Mouse (Mus musculus) forebrain, embryonic 11.5 days (tissue): Measurements from ENCODE around the gene Tns2. TPM values are rescaled to one million over a fixed set of nuclear protein-coding genes. Genes with fewer than 3 reads are reported as not detected.

Experiments used
- ATAC-seq: fragments of 200-750 bp; cut with Nextera tagmentation; replicated peaks from 2 replicates; pipeline ENCODE4 v1.8.0; 2017; ENCODE audit warnings: moderate TSS enrichment; ENCODE audit not compliant: low FRiP score
- DNase-seq: peaks from one replicate; pipeline ENCODE4 v3.0.0-alpha.2; 2017; ENCODE audit warnings: low spot score
- H3K27ac ChIP-seq: fragments of 300-500 bp; sonication (generic); 2 replicates; pipeline ENCODE4 v1.5.1; 2014; ENCODE audit warnings: low read depth, low read length
- H3K27me3 ChIP-seq: fragments of 300-500 bp; sonication (generic); 2 replicates; pipeline ENCODE4 v1.6.1; 2014; ENCODE audit warnings: mild to moderate bottlenecking, low read length, mixed read lengths; ENCODE audit not compliant: control insufficient read depth, insufficient read depth
- H3K36me3 ChIP-seq: fragments of 300-500 bp; sonication (generic); 2 replicates; pipeline ENCODE4 v1.6.1; 2014; ENCODE audit warnings: mild to moderate bottlenecking, low read length, moderate library complexity, mixed read lengths; ENCODE audit not compliant: control insufficient read depth, insufficient read depth
- H3K4me1 ChIP-seq: fragments of 300-500 bp; sonication (generic); replicated peaks from 2 replicates; pipeline ENCODE4 v1.6.1; 2014; ENCODE audit warnings: low read length, mixed read lengths; ENCODE audit not compliant: control insufficient read depth, insufficient read depth
- H3K4me2 ChIP-seq: fragments of 300-500 bp; sonication (generic); 2 replicates; pipeline ENCODE4 v1.6.1; 2014; ENCODE audit warnings: low read depth, mild to moderate bottlenecking, low read length, moderate library complexity, mixed read lengths; ENCODE audit not compliant: severe bottlenecking
- H3K4me3 ChIP-seq: fragments of 300-500 bp; sonication (generic); 2 replicates; pipeline ENCODE4 v1.5.1; 2014; ENCODE audit warnings: low read depth, low read length
- H3K9ac ChIP-seq: fragments of 300-500 bp; sonication (generic); 2 replicates; pipeline ENCODE4 v1.6.1; 2014; ENCODE audit warnings: low read length
- H3K9me3 ChIP-seq: fragments of 300-500 bp; sonication (generic); 2 replicates; pipeline ENCODE4 v1.6.1; 2016; ENCODE audit warnings: low read length, mixed read lengths; ENCODE audit not compliant: control insufficient read depth
- WGBS: fragments of 180-500 bp; shearing (Covaris S2); extraction: QIAGEN DNeasy Blood & Tissue Kit; methylation state at CpG from one replicate; pipeline ENCODE4 v1.1.7; 2014; 5-methylcytosine and 5-hydroxymethylcytosine counted together
- polyA plus RNA-seq: library from polyadenylated mRNA; unstranded; fragments of >200 nt; fragmentation: Nextera tagmentation; extraction: Ambion mirVana; gene quantifications from 2 replicates; pipeline ENCODE4 v1.2.1, GENCODE M21; 2014

Gene Tns2
- polyA plus RNA-seq, 1 experiment from 2014 or later: 10.5 TPM

DNA sequence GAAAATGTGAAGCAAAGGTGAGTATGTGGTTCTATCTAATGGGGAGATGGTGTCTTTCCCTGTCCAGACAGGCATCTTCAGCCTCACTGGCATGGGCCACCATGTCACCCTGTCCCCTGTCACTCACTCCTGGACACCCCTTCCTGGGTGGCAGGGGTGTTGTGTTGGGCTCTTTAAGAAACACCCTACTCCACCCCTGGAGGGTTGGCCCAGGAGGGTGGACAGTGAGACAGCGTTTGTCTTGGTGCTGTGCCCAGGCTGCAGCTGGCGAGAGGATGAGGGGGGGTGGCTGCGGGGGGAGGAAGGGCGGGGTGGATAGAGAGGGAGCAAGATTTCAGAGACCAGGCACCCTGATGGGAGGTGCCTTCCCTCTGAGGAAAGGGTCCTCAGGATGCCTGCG lies 5.1 kb downstream of the Tns2 start:
- no peak overlapping the region for H3K4me2 ChIP-seq
- DNase-seq: no peak
- ATAC-seq: no peak
- no peaks in the 10 kb centered on the region for H3K36me3 ChIP-seq
- no peaks in the 10 kb centered on the region for H3K9me3 ChIP-seq
- H3K27me3 ChIP-seq: peaks cover 30% of the 10 kb centered on the region
- H3K9ac ChIP-seq: no peak overlapping the region
- H3K27ac ChIP-seq: no peak overlapping the region
- H3K4me1 ChIP-seq: peaks cover 27% of the 10 kb centered on the region
- no peak overlapping the region for H3K4me3 ChIP-seq
- WGBS: 72% methylated on average over 5 of the region's 5 CpGs

DNA sequence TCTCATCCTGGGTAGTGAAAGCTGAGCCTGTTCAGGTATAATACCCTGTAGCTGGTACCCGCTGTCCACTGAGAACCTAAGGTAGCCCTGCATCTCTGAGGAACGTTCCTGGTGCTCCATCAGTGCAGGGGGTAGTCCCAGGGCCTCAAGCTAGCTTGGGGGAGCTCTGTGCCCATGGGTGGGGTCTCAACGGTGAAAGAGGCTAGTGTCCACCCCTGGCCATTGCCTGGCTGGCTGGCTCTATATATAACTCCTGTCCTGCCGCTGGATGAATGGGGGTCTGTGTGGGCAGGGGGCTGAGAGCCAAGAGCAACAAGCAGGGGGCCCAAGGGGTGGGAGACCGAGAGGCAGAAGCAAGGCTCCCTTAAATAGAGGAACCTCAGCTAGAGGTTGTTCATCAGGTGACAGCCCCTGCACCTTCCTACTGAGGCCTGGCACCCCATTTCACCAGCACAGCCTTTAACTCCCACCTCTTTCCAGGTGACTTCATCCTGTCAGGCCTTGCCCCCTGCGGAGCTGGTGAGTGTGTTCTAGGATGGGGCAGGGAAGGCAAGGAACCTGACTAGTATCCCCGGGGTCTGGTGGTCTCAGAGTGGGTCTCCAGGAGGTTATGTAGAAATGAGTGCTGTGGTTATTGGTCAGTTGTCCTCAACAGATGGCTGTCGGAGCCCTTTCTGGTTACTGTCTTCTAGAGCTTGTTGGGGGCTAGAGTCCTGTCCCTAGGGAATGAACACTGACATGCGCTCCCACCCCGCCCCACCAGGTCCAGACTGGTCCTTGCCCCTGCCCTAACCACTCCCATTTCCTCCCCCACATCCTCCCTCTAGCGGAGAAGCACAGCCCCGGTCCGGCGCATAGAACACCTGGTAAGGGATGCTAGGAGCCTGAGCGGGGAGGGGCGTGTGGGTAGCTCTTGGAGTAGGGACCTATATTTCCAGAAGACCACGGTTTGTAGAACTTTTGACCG lies 5.8 kb downstream of the Tns2 start:
- WGBS: 32% methylated on average over 17 of the region's 18 CpGs
- H3K36me3 ChIP-seq: no peaks in the 10 kb centered on the region

DNA sequence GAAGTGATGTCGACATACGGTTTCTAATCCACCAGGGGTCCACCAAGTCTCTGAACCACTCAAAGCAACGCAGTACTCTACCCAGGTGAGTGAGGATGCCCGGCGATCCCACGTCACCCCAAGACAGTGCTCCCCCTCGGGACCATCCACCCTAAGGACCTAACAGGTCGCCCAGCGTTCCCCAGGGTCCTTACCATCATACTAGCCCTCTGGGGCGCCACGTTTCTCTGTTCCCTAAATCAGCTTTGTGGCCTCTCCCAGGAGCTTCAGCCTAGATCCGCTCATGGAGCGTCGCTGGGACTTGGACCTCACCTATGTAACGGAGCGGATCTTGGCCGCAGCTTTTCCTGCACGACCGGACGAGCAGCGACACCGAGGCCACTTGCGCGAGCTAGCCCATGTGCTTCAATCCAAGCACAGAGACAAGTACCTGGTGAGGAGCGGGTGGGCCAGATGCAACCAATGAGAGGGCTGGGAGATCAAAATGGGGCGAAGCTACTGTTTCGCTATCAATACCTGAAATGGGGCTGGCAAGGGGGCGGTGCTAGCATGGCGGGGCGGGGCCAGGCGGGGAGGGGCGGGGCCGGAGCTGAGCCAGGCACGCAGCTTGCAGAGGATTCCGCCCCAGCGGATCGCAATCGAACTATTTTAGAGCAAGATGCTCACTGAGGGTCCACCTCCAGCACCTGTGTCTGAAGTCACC lies 6.7 kb downstream of the Tns2 start:
- no peaks in the 10 kb centered on the region for H3K36me3 ChIP-seq
- WGBS: 2% methylated on average over 38 of the region's 38 CpGs
- H3K27ac ChIP-seq: no peak overlapping the region
- ATAC-seq (no peak), DNase-seq (peak; percentile 78)
- H3K9me3 ChIP-seq: no peaks in the 10 kb centered on the region
- peaks cover 24% of the 10 kb centered on the region for H3K4me1 ChIP-seq
- H3K4me2 ChIP-seq: peak overlapping the region; percentile 59
- peak overlapping the region; percentile 33 for H3K4me3 ChIP-seq
- H3K9ac ChIP-seq: no peak overlapping the region
- H3K27me3 ChIP-seq: peaks cover 26% of the 10 kb centered on the region

More for the DNA sequence above, 5.8 kb downstream of the Tns2 start:
- Histone ChIP-seq H3K9ac (no peak overlapping the region), H3K4me3 (peak overlapping the region; percentile 33; the same call in 1 of the 2 replicates), H3K4me1 (peaks cover 26% of the 10 kb centered on the region), H3K27ac (no peak overlapping the region), H3K9me3 (no peaks in the 10 kb centered on the region), H3K27me3 (peaks cover 30% of the 10 kb centered on the region), H3K4me2 (peak overlapping the region; percentile 59; the same call in 1 of the 2 replicates)
- ATAC-seq: no peak
- no peak for DNase-seq

DNA sequence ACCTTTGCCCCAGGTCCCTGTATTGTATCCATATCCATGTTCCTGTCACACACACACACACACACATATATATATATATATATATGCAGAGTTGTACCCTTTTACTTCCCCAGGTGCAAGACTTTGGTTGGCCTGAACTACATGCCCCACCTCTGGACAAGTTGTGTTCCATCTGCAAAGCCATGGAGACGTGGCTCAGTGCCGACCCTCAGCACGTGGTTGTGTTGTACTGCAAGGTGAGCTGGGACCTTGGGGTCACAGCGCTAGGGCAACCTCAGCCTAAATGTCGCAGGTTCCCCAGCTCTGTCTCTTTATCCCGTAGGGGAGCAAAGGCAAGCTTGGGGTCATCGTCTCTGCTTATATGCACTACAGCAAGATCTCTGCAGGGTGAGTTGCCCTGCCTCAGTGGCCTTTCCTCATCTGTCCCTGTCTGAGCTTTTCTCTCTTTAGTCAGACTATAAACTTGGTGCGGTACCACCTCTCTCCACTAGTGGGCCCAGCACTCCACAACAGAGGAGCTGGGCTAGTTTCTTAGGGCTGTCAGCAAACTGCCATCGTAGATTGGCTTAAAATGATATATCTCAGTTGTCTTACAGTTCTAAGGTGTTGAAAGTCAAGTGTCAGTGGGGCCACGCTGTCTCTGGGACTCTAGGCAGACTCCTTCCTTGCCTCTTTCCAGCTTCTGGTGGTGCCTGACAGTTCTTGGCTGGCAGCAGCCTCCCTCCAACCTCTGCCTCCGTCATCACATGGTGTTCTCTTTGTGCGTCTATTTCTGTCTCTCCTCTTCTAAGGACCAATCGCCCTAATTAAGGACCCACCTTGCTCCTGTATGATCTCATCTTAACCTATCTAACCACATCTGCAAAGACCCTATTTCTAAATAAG lies 7.7 kb downstream of the Tns2 start:
- Histone ChIP-seq H3K4me3 (no peak overlapping the region), H3K4me2 (no peak overlapping the region), H3K36me3 (no peaks in the 10 kb centered on the region), H3K27ac (no peak overlapping the region), H3K9me3 (no peaks in the 10 kb centered on the region), H3K27me3 (peaks cover 26% of the 10 kb centered on the region), H3K4me1 (peaks cover 20% of the 10 kb centered on the region), H3K9ac (no peak overlapping the region)
- DNase-seq (peak; percentile 75), ATAC-seq (no peak)
- WGBS: 35% methylated on average over 13 of the region's 13 CpGs

DNA sequence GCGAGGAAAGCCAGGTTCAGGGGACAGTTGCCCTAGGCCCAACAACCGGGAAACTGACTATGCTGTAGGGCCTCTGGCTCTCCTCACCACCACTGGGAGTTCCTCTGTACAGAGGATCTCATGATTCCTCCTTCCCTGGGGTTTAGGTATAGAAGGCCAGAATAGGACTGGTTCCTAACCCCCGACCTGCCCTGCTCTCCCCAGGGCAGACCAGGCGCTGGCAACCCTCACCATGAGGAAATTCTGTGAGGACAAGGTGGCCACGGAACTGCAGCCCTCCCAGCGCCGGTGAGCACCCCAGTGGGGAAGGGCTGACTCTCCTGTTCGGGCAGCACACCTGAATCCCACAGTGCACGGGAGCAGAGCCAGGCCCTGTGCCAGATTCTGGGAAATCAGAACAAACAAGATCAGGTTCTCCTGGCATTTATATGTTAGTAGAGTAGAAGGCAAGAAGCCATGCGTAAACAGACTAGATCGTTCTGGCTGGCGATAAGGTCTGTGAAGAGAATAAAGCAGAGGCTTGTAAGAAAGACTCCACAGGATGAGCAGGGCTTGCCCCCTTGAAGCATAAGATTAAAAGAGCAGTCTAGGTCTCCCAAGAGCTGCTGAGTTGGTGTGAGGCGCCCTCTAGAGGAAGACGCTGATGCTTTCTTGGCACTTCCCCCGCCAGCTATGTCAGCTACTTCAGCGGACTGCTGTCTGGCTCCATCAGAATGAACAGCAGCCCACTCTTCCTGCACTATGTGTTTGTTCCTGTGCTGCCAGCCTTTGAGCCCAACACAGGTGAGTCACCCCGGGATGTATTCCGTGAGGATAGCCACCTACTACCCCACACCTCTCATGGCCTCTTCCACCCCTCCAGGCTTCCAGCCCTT lies 8.7 kb downstream of the Tns2 start:
- Histone ChIP-seq H3K27ac (no peak overlapping the region), H3K9ac (no peak overlapping the region), H3K4me3 (no peak overlapping the region), H3K9me3 (no peaks in the 10 kb centered on the region), H3K27me3 (peaks cover 26% of the 10 kb centered on the region), H3K4me2 (no peak overlapping the region), H3K4me1 (peaks cover 11% of the 10 kb centered on the region), H3K36me3 (no peaks in the 10 kb centered on the region)
- ATAC-seq (no peak), DNase-seq (peak; percentile 87)
- WGBS: 50% methylated on average over 18 of the region's 18 CpGs

DNA sequence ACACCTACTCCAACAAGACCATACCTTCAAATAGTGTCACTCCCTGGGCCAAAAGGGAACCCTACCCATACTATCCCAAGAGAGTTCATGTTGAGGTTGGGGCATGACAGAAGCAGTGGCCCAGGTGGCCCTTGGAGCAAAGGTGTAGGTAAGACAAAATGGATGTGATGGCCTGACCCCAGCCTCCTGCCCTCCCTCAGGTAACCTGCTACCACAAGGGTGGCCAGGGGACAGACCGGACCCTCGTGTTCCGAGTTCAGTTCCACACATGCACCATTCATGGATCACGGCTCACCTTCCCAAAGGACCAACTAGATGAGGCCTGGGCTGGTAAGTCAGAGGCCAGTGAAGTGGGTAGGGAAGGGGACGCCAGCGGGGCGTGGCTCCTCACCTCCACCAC lies 10.1 kb downstream of the Tns2 start:
- DNase-seq (no peak), ATAC-seq (no peak)
- Histone ChIP-seq H3K27me3 (peaks cover 24% of the 10 kb centered on the region), H3K36me3 (no peaks in the 10 kb centered on the region), H3K4me2 (no peak overlapping the region), H3K9me3 (no peaks in the 10 kb centered on the region), H3K9ac (no peak overlapping the region), H3K4me1 (0 out of 2 replicates have a peak, but pooled peaks cover 9% of the 10 kb centered on the region), H3K27ac (no peak overlapping the region), H3K4me3 (no peak overlapping the region)
- 93% methylated on average over 7 of the region's 7 CpGs for WGBS

DNA sequence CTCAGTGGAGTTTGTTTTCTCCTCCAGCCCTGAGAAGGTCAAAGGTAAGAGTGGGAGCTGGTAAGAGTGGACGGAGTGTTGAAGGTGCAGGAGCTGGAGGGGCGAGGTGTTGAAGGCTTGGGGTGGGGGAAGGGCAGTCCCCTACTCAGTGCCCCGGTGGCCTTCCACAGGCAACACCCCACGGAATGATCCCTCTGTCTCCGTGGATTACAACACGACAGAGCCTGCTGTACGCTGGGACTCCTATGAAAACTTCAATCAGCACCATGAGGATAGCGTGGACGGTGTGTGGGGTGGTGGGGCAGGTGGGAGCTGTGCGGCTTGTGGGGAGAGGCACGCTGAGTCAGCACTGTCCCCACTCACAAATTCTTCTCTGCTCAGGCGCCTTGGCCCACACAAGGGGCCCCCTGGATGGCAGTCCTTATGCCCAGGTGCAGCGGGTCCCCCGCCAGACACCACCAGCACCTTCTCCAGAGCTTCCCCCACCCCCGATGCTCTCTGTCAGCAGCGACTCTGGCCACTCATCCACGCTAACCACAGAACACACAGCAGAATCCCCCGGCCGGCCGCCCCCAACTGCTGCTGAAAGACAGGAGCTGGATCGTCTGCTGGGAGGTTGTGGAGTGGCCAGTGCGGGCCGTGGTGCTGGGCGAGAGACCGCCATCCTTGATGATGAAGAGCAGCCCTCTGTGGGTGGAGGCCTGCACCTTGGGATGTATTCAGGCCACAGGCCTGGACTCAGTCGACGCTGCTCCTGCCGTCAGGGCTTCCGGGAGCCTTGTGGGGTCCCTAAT lies 10.7 kb downstream of the Tns2 start:
- WGBS: 80% methylated on average over 29 of the region's 29 CpGs
- peaks cover 20% of the 10 kb centered on the region for H3K27me3 ChIP-seq
- ATAC-seq (no peak), DNase-seq (no peak)
- no peaks in the 10 kb centered on the region for H3K9me3 ChIP-seq
- H3K4me2 ChIP-seq: no peak overlapping the region
- H3K9ac ChIP-seq: no peak overlapping the region
- H3K4me1 ChIP-seq: 0 out of 2 replicates have a peak, but pooled peaks cover 9% of the 10 kb centered on the region
- no peak overlapping the region for H3K27ac ChIP-seq
- no peaks in the 10 kb centered on the region for H3K36me3 ChIP-seq
- H3K4me3 ChIP-seq: no peak overlapping the region
